Mouse (Mus musculus): Measurements from ENCODE around the gene Tmem240. TPM values are rescaled to one million over a fixed set of nuclear protein-coding genes. Genes with fewer than 3 reads are reported as not detected.
"Not testable (repeated sequence)": the region's sequence is repeated elsewhere in the genome, so short reads cannot be mapped to it uniquely, and the experiment has no call there.

Tmem240 gene
- polyA plus RNA-seq, 1 experiment from 2014 or later, result 0.54 TPM

DNA sequence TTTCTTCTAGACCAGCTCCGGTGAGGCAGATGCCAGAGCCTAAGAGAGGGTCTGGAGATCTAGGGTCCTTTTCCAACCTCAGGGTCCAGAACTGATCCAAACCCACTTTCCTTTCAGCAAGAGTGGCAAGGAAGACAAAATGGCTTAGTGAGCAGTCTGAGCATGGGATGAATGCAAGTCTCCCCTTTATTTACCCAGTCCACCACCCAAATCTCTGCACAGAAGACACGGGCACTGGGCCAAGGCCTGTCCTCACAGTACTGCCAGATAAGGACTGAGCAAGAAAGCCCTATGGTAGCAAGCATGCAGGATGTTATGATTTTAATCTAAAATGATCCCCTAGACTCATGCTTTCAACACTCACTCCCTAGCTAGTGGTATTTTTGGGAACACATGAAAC lies 43.2 kb downstream of the Tmem240 start:
- DNase-seq (ENCODE audit: low spot score), result no peak
- no peak overlapping the region for H3K4me3 ChIP-seq
- no peaks in the 10 kb centered on the region for H3K36me3 ChIP-seq
- peaks cover 47% of the 10 kb centered on the region for H3K4me1 ChIP-seq
- no peak overlapping the region for H3K27ac ChIP-seq
- peaks cover 32% of the 10 kb centered on the region for H3K27me3 ChIP-seq (ENCODE audit: insufficient read depth, poor library complexity, severe bottlenecking)
- H3K9me3 ChIP-seq, result no peaks in the 10 kb centered on the region
- WGBS, result 75% methylated on average over 2 of the region's 2 CpGs

DNA sequence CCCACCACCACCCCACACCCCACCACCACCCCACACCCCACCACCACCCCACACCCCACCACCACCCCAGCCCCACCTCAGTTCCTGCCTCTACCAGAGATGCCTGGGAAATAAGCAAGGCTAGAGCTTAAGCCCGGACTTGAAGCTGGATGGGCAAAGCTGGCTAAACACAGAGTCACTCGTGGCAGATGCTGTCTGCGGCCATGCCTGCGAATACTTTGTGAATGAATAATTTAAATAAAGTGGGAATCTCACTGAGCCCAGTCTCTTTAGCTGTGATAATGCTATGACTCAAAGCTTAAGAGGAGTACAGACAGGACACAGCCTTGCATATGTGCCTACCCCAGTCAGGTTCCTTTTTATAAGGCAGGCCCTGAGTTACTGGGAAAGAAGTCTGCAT lies 44.9 kb downstream of the Tmem240 start:
- H3K27ac ChIP-seq, result no peak overlapping the region; the same call in 1 of the 2 replicates
- no peaks in the 10 kb centered on the region for H3K9me3 ChIP-seq
- peaks cover 45% of the 10 kb centered on the region for H3K4me1 ChIP-seq
- no peak for DNase-seq (ENCODE audit: low spot score)
- 84% methylated on average over 4 of the region's 4 CpGs for WGBS
- H3K4me3 ChIP-seq, result no peak overlapping the region
- H3K36me3 ChIP-seq, result no peaks in the 10 kb centered on the region
- H3K27me3 ChIP-seq (ENCODE audit: insufficient read depth, poor library complexity, severe bottlenecking), result peaks cover 15% of the 10 kb centered on the region

DNA sequence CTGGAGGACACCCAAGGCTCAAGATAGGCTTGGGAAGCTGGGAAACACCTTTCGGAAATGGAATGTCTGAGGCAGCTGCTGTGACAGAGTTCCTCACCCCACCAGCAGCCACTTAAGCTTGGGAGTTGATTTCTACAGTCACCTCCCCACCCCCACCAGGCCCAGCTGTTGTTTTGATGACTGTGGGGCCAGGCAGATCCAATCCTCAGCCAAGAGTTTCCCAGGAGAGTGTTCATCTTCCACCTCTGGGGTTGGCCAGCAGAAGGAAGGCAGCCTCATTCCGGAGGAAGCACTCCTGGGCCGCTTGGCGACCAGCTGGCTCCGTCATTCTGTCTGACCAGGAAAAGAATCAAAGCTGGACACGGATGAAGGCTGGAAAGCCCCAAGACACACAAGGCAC lies 46.3 kb downstream of the Tmem240 start:
- H3K27ac ChIP-seq, result peak overlapping the region; percentile 56
- no peaks in the 10 kb centered on the region for H3K36me3 ChIP-seq
- H3K4me1 ChIP-seq, result peaks cover 42% of the 10 kb centered on the region
- 19% methylated on average over 6 of the region's 6 CpGs for WGBS
- DNase-seq (ENCODE audit: low spot score), result no peak
- H3K4me3 ChIP-seq, result no peak overlapping the region
- H3K27me3 ChIP-seq (ENCODE audit: insufficient read depth, poor library complexity, severe bottlenecking), result peaks cover 2% of the 10 kb centered on the region; the same call in 1 of the 2 replicates
- no peaks in the 10 kb centered on the region for H3K9me3 ChIP-seq

DNA sequence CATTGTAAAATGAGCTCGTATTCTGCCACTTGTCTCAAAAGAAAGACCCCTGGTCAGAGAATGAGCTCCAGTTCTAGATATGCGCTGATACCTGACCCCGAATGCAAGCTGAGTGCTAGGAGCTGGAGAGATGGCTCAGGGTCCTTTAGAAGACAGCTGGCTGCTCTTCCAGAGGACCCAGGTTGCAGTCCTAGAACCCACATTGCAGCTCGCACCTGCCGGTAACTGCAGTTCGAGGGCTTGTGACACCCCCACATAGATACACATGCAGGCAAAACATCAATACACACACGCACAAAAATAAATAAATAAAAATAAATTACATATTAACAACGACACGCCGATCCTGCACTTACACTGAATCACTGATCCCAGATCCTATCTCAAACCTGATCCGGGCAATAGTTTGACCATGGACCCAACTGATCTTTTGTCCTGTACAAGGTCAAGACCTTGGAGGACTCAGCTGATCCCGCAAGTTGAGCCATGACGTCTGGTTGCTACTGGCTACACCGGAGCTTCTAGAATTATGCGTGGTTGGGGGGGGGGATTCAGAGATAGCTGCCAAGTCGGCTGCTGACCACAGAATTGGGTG lies 49.0 kb downstream of the Tmem240 start:
- H3K27ac ChIP-seq, result peak overlapping the region; percentile 93
- peaks cover 27% of the 10 kb centered on the region for H3K4me1 ChIP-seq
- H3K4me3 ChIP-seq, result peak overlapping the region; percentile 71
- H3K27me3 ChIP-seq (ENCODE audit: insufficient read depth, poor library complexity, severe bottlenecking), result no peaks in the 10 kb centered on the region
- H3K9me3 ChIP-seq, result no peaks in the 10 kb centered on the region
- DNase-seq (ENCODE audit: low spot score), result no peak
- WGBS, result 41% methylated on average over 16 of the region's 16 CpGs
- no peaks in the 10 kb centered on the region for H3K36me3 ChIP-seq

DNA sequence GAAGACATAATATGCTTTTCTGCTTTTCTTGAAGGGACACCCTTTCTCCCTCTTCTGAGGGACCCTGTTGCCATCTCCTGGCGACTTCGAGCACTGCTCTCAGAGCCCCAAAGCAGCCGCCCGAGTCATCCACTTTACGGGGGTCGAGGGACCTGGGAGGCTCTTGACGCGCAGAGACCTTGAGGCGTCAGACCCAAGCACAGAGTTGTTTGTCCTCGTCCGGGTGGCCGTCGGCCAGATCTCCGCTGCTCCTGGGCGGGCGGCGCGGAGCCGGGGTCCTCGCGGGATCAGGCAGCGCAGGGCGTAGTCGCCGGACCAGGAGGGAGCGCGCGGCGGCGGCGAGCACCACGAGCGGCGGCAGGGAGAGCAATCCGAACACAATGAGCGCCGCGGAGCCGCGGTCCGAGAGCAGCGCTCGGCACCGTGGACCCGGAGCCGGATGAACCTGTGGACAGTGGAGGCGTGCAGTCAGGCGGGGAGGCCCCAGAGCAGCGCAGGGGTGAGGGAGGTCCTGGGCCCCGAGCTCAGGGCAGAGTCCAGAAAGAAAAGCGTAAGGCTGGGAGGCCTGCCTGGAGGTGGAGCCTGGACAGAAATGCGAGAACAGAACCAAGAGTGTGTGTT lies 49.6 kb downstream of the Tmem240 start:
- Histone ChIP-seq H3K27me3 (ENCODE audit: insufficient read depth, poor library complexity, severe bottlenecking) (no peaks in the 10 kb centered on the region), H3K9me3 (no peaks in the 10 kb centered on the region), H3K4me3 (peak overlapping the region; percentile 71), H3K27ac (peak overlapping the region; percentile 93), H3K4me1 (peaks cover 27% of the 10 kb centered on the region), H3K36me3 (no peaks in the 10 kb centered on the region)
- DNase-seq (ENCODE audit: low spot score), result peak; percentile 93
- under 1% methylated on average over 52 of the region's 52 CpGs for WGBS

GRCm38 (mm10) chr4:155785246-155785645 lies 50.6 kb downstream of the Tmem240 start:
- DNase-seq (ENCODE audit: low spot score), result no peak
- H3K27ac ChIP-seq, result peak overlapping the region; percentile 93; the same call in 1 of the 2 replicates
- peak overlapping the region; percentile 71; the same call in 1 of the 2 replicates for H3K4me3 ChIP-seq
- H3K9me3 ChIP-seq, result no peaks in the 10 kb centered on the region
- H3K36me3 ChIP-seq, result no peaks in the 10 kb centered on the region
- peaks cover 25% of the 10 kb centered on the region for H3K4me1 ChIP-seq
- 69% methylated on average over 10 of the region's 10 CpGs for WGBS
- H3K27me3 ChIP-seq (ENCODE audit: insufficient read depth, poor library complexity, severe bottlenecking), result 0 out of 2 replicates have a peak, but pooled peaks cover 2% of the 10 kb centered on the region

- peak within 1 kb of the TSS; percentile 93 for H3K27ac ChIP-seq
- H3K36me3 ChIP-seq, result no peaks in the 10 kb centered on the region
- peaks cover 8% of the 10 kb centered on the region; the same call in 1 of the 2 replicates for H3K27me3 ChIP-seq (ENCODE audit: insufficient read depth, poor library complexity, severe bottlenecking)
- DNase-seq (ENCODE audit: low spot score), result no peak
- peaks cover 22% of the 10 kb centered on the region for H3K4me1 ChIP-seq
- H3K9me3 ChIP-seq, result no peaks in the 10 kb centered on the region
- peak within 1 kb of the TSS; percentile 71 for H3K4me3 ChIP-seq
- WGBS, result 32% methylated on average over 5 of the region's 5 CpGs
Observed at GRCm38 (mm10) chr4:155785819-155786218, 51.2 kb downstream of the Tmem240 start, which contains the start of gene Tmem88b. Gene Tmem88b (minus strand): TSS chr4:155785874.

DNA sequence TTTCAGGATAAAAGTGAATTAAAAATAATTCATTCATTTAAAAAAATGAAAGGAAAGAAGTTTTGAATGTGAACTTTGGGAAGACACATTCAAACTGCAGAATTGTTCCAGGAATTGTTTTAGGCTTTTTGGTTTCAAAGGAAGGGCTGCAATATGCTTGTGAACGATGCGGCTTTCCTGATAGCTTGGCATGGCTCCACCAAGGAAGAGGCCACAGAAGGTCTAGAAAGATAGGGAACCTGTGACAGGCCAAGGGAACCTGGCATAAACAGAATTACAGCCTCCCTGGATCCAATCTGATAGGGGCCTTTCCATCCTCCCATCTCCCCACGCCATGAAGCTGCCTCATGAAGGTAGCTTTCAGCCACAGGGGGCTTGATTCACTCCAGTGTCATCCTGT lies 53.7 kb downstream of the Tmem240 start:
- Histone ChIP-seq H3K27ac (no peak overlapping the region), H3K9me3 (no peaks in the 10 kb centered on the region), H3K36me3 (no peaks in the 10 kb centered on the region), H3K4me3 (no peak overlapping the region), H3K4me1 (peaks cover 20% of the 10 kb centered on the region), H3K27me3 (ENCODE audit: insufficient read depth, poor library complexity, severe bottlenecking) (peaks cover 25% of the 10 kb centered on the region)
- no peak for DNase-seq (ENCODE audit: low spot score)
- WGBS, result 64% methylated on average over 3 of the region's 3 CpGs

- peaks cover 20% of the 10 kb centered on the region for H3K4me1 ChIP-seq
- H3K4me3 ChIP-seq, result not testable (repeated sequence)
Observed at GRCm38 (mm10) chr4:155788833-155789232, 54.2 kb downstream of the Tmem240 start.

DNA sequence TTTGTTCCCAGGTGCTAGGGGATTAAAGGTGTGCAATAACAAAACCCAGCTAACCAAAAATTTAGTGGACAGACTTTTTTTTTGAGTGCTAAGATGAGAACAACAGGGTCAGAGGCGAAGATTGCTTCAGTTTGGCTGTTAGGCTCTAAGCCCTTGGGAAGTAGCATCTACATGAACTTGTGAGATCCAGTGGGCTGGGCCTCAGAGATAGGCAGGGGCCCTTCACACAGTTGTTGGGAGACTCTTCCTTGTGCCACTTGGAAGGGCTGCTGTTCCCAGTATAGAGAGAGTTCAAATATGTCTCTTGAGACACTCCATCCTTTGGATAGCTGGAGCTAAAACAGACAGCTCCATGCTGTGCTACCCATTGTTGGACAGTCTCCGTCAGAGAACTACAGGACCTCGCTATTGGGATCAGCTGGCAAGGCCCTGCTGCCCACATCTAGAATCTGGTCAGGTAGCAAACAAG lies 55.5 kb downstream of the Tmem240 start, which contains the start of gene Ankrd65:
Gene Ankrd65 (plus strand): TSS at position 419 of the 469 bp plus-strand sequence.
- no peak within 1 kb of the TSS for H3K4me3 ChIP-seq
- WGBS, result 87% methylated on average over 3 of the region's 3 CpGs

More at GRCm38 (mm10) chr4:155788833-155789232, 54.2 kb downstream of the Tmem240 start:
- peaks cover 25% of the 10 kb centered on the region for H3K27me3 ChIP-seq (ENCODE audit: insufficient read depth, poor library complexity, severe bottlenecking)
- not testable (repeated sequence) for H3K27ac ChIP-seq; H3K9me3 ChIP-seq; DNase-seq (ENCODE audit: low spot score); H3K36me3 ChIP-seq
- WGBS, result 75% methylated on average over 4 of the region's 4 CpGs

More for the DNA sequence above, 55.5 kb downstream of the Tmem240 start, which contains the start of gene Ankrd65:
- DNase-seq (ENCODE audit: low spot score), result no peak
- H3K27ac ChIP-seq, result peak within 1 kb of the TSS; percentile 48; the same call in 1 of the 2 replicates
- peaks cover 25% of the 10 kb centered on the region for H3K27me3 ChIP-seq (ENCODE audit: insufficient read depth, poor library complexity, severe bottlenecking)
- H3K4me1 ChIP-seq, result peaks cover 11% of the 10 kb centered on the region
- no peaks in the 10 kb centered on the region for H3K36me3 ChIP-seq
- H3K9me3 ChIP-seq, result no peaks in the 10 kb centered on the region

Small RNAs within 50 kb of the gene (microRNA-seq; reads per million reads assigned to microRNA genes)
- gene Gm27743, result not detected

Other genes starting within 250 kb of the Tmem240 start
- gene Gnb1, start 243.4 kb upstream of the Tmem240 start, polyA plus RNA-seq (2016; fragmentation: Nextera tagmentation; extraction: Ambion mirVana), result 416 and 440 TPM in 2 replicates
- 70.8 and 93.3 TPM in 2 replicates for gene Nadk, start 172.4 kb upstream of the Tmem240 start, polyA plus RNA-seq (2016; fragmentation: Nextera tagmentation; extraction: Ambion mirVana)
- 8.4 and 9.5 TPM in 2 replicates for gene Slc35e2, start 133.4 kb upstream of the Tmem240 start, polyA plus RNA-seq (2016; fragmentation: Nextera tagmentation; extraction: Ambion mirVana)
- gene Cdk11b, start 109.9 kb upstream of the Tmem240 start, polyA plus RNA-seq (2016; fragmentation: Nextera tagmentation; extraction: Ambion mirVana), result 48.6 and 60.2 TPM in 2 replicates
- gene Gm10563, start 89.4 kb upstream of the Tmem240 start, polyA plus RNA-seq (2016; fragmentation: Nextera tagmentation; extraction: Ambion mirVana), result not detected in 2 replicates
- 34.6 and 39.8 TPM in 2 replicates for gene Mmp23, start 81.4 kb upstream of the Tmem240 start, polyA plus RNA-seq (2016; fragmentation: Nextera tagmentation; extraction: Ambion mirVana)
- gene Mib2, start 65.6 kb upstream of the Tmem240 start, polyA plus RNA-seq (2016; fragmentation: Nextera tagmentation; extraction: Ambion mirVana), result 15.4 and 16.8 TPM in 2 replicates
- gene Fndc10, start 40.5 kb upstream of the Tmem240 start, polyA plus RNA-seq (2016; fragmentation: Nextera tagmentation; extraction: Ambion mirVana), result 0.78 and 1.7 TPM in 2 replicates
- gene Ssu72, start 30.0 kb upstream of the Tmem240 start, polyA plus RNA-seq (2016; fragmentation: Nextera tagmentation; extraction: Ambion mirVana), result 146 and 152 TPM in 2 replicates
- 133 and 147 TPM in 2 replicates for gene Atad3a, start 26.3 kb downstream of the Tmem240 start, polyA plus RNA-seq (2016; fragmentation: Nextera tagmentation; extraction: Ambion mirVana)
- 2.1 and 3.1 TPM in 2 replicates for gene Vwa1, start 39.9 kb downstream of the Tmem240 start, polyA plus RNA-seq (2016; fragmentation: Nextera tagmentation; extraction: Ambion mirVana)
- 2.1 and 4.7 TPM in 2 replicates for gene Tmem88b, start 51.1 kb downstream of the Tmem240 start, polyA plus RNA-seq (2016; fragmentation: Nextera tagmentation; extraction: Ambion mirVana)
- gene Ankrd65, start 55.6 kb downstream of the Tmem240 start, polyA plus RNA-seq (2016; fragmentation: Nextera tagmentation; extraction: Ambion mirVana), result not detected in 2 replicates
- gene Mrpl20, start 68.1 kb downstream of the Tmem240 start, polyA plus RNA-seq (2016; fragmentation: Nextera tagmentation; extraction: Ambion mirVana), result 176 and 226 TPM in 2 replicates
- gene Ccnl2, start 77.7 kb downstream of the Tmem240 start, polyA plus RNA-seq (2016; fragmentation: Nextera tagmentation; extraction: Ambion mirVana), result 131 and 150 TPM in 2 replicates
- gene Aurkaip1, start 96.5 kb downstream of the Tmem240 start, polyA plus RNA-seq (2016; fragmentation: Nextera tagmentation; extraction: Ambion mirVana), result 157 and 170 TPM in 2 replicates
- 39.0 and 50.5 TPM in 2 replicates for gene Mxra8, start 104.9 kb downstream of the Tmem240 start, polyA plus RNA-seq (2016; fragmentation: Nextera tagmentation; extraction: Ambion mirVana)
- gene Dvl1, start 112.6 kb downstream of the Tmem240 start, polyA plus RNA-seq (2016; fragmentation: Nextera tagmentation; extraction: Ambion mirVana), result 2.8 and 3.6 TPM in 2 replicates
- 0.13 and 0.14 TPM in 2 replicates for gene Tas1r3, start 128.6 kb downstream of the Tmem240 start, polyA plus RNA-seq (2016; fragmentation: Nextera tagmentation; extraction: Ambion mirVana)
- 14.0 and 16.2 TPM in 2 replicates for gene Cptp, start 134.6 kb downstream of the Tmem240 start, polyA plus RNA-seq (2016; fragmentation: Nextera tagmentation; extraction: Ambion mirVana)
- gene Ints11, start 134.7 kb downstream of the Tmem240 start, polyA plus RNA-seq (2016; fragmentation: Nextera tagmentation; extraction: Ambion mirVana), result 52.1 and 73.9 TPM in 2 replicates
- 43.8 and 43.9 TPM in 2 replicates for gene Pusl1, start 157.0 kb downstream of the Tmem240 start, polyA plus RNA-seq (2016; fragmentation: Nextera tagmentation; extraction: Ambion mirVana)
- 12.3 and 13.3 TPM in 2 replicates for gene Acap3, start 157.0 kb downstream of the Tmem240 start, polyA plus RNA-seq (2016; fragmentation: Nextera tagmentation; extraction: Ambion mirVana)
- 97.2 and 135 TPM in 2 replicates for gene Ube2j2, start 209.0 kb downstream of the Tmem240 start, polyA plus RNA-seq (2016; fragmentation: Nextera tagmentation; extraction: Ambion mirVana)
- gene C1qtnf12, start 227.5 kb downstream of the Tmem240 start, polyA plus RNA-seq (2016; fragmentation: Nextera tagmentation; extraction: Ambion mirVana), result 26.2 and 27.0 TPM in 2 replicates

Data from heart, embryonic 10.5 days (tissue).